Mouse (Mus musculus): ENCODE data around the gene Nfix.

The Nfix gene

GRCm38 (mm10) chr8:84712759-84713120 lies 87.4 kb downstream of the Nfix start:
- TF ChIP-seq POU5F1 (IDR thresholded peaks at IDR 0.05; ENCODE audit: borderline replicate concordance, low read length) (no peak), CTCF (conservative IDR thresholded peaks at IDR 0.05; ENCODE audit: low read length) (no peak), NANOG (IDR thresholded peaks at IDR 0.05; ENCODE audit: borderline replicate concordance, low read length) (no peak)
- Histone ChIP-seq H3K27me3 (ENCODE audit: insufficient read depth, low read length) (peaks cover 73% of the 10 kb centered on the region), H3K4me3 (replicated peaks; ENCODE audit: low read length) (no peak overlapping the region), H3K4me1 (replicated peaks; ENCODE audit: low read depth, low read length) (peaks cover 59% of the 10 kb centered on the region), H3K9me3 (ENCODE audit: low read length) (no peaks in the 10 kb centered on the region), H3K36me3 (ENCODE audit: insufficient read depth, low read length) (no peaks in the 10 kb centered on the region)

- Histone ChIP-seq H3K9me3 (ENCODE audit: low read length) (no peaks in the 10 kb centered on the region), H3K27me3 (ENCODE audit: insufficient read depth, low read length) (peaks cover 73% of the 10 kb centered on the region), H3K36me3 (ENCODE audit: insufficient read depth, low read length) (no peaks in the 10 kb centered on the region), H3K4me1 (replicated peaks; ENCODE audit: low read depth, low read length) (peaks cover 65% of the 10 kb centered on the region), H3K4me3 (replicated peaks; ENCODE audit: low read length) (no peak overlapping the region)
- no peak for TF ChIP-seq CTCF (conservative IDR thresholded peaks at IDR 0.05; ENCODE audit: low read length)
Measured at GRCm38 (mm10) chr8:84711933-84712758, 88.0 kb downstream of the Nfix start.

GRCm38 (mm10) chr8:84711312-84711711 lies 88.8 kb downstream of the Nfix start:
- no peak for TF ChIP-seq POU5F1 (IDR thresholded peaks at IDR 0.05; ENCODE audit: borderline replicate concordance, low read length)
- no peak for TF ChIP-seq NANOG (IDR thresholded peaks at IDR 0.05; ENCODE audit: borderline replicate concordance, low read length)
- no peak for TF ChIP-seq CTCF (conservative IDR thresholded peaks at IDR 0.05; ENCODE audit: low read length)
- no peak overlapping the region for H3K4me3 ChIP-seq (replicated peaks; ENCODE audit: low read length)
- H3K4me1 ChIP-seq (replicated peaks; ENCODE audit: low read depth, low read length): peaks cover 72% of the 10 kb centered on the region
- H3K9me3 ChIP-seq (ENCODE audit: low read length): no peaks in the 10 kb centered on the region
- peaks cover 74% of the 10 kb centered on the region for H3K27me3 ChIP-seq (ENCODE audit: insufficient read depth, low read length)
- H3K36me3 ChIP-seq (ENCODE audit: insufficient read depth, low read length): no peaks in the 10 kb centered on the region

DNA sequence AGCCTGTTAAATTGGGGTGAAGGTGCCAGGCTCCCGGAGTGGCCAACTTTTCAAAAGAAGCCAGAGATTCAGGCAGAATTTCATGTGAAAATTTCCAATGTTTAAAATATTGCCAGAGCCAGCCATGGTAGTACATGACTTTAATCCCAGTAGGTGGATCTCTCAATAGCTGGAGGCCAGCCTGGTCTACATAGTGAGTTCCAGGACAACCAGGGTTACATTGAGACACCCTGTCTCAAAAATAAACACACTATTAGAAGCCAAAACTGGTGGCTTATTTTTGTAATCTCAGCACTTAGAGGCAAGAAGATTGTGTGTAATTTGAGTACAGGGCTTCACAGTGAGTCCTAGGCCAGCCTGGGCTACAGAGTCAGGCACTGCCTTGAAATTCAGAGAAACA lies 90.2 kb downstream of the Nfix start:
- Histone ChIP-seq H3K9me3 (ENCODE audit: low read length) (no peaks in the 10 kb centered on the region), H3K4me3 (replicated peaks; ENCODE audit: low read length) (no peak overlapping the region), H3K4me1 (replicated peaks; ENCODE audit: low read depth, low read length) (peaks cover 72% of the 10 kb centered on the region), H3K27me3 (ENCODE audit: insufficient read depth, low read length) (peaks cover 76% of the 10 kb centered on the region), H3K36me3 (ENCODE audit: insufficient read depth, low read length) (no peaks in the 10 kb centered on the region)
- TF ChIP-seq CTCF (conservative IDR thresholded peaks at IDR 0.05; ENCODE audit: low read length): no peak
- no peak for TF ChIP-seq POU5F1 (IDR thresholded peaks at IDR 0.05; ENCODE audit: borderline replicate concordance, low read length)
- no peak for TF ChIP-seq NANOG (IDR thresholded peaks at IDR 0.05; ENCODE audit: borderline replicate concordance, low read length)

GRCm38 (mm10) chr8:84708774-84709475 lies 91.2 kb downstream of the Nfix start:
- Histone ChIP-seq H3K27me3 (ENCODE audit: insufficient read depth, low read length) (peaks cover 76% of the 10 kb centered on the region), H3K36me3 (ENCODE audit: insufficient read depth, low read length) (no peaks in the 10 kb centered on the region), H3K9me3 (ENCODE audit: low read length) (no peaks in the 10 kb centered on the region), H3K4me3 (replicated peaks; ENCODE audit: low read length) (no peak overlapping the region), H3K4me1 (replicated peaks; ENCODE audit: low read depth, low read length) (peaks cover 68% of the 10 kb centered on the region)
- TF ChIP-seq NANOG (IDR thresholded peaks at IDR 0.05; ENCODE audit: borderline replicate concordance, low read length) (no peak), CTCF (conservative IDR thresholded peaks at IDR 0.05; ENCODE audit: low read length) (peak; percentile 85), POU5F1 (IDR thresholded peaks at IDR 0.05; ENCODE audit: borderline replicate concordance, low read length) (no peak)

- no peaks in the 10 kb centered on the region for H3K36me3 ChIP-seq (ENCODE audit: insufficient read depth, low read length)
- TF ChIP-seq CTCF (conservative IDR thresholded peaks at IDR 0.05; ENCODE audit: low read length): no peak
- no peak for TF ChIP-seq POU5F1 (IDR thresholded peaks at IDR 0.05; ENCODE audit: borderline replicate concordance, low read length)
- no peak for TF ChIP-seq NANOG (IDR thresholded peaks at IDR 0.05; ENCODE audit: borderline replicate concordance, low read length)
- H3K4me3 ChIP-seq (replicated peaks; ENCODE audit: low read length): peak overlapping the region; percentile 66
- H3K9me3 ChIP-seq (ENCODE audit: low read length): no peaks in the 10 kb centered on the region
- H3K4me1 ChIP-seq (replicated peaks; ENCODE audit: low read depth, low read length): peaks cover 65% of the 10 kb centered on the region
- H3K27me3 ChIP-seq (ENCODE audit: insufficient read depth, low read length): peaks cover 75% of the 10 kb centered on the region
Measured at GRCm38 (mm10) chr8:84708071-84708541, 92.0 kb downstream of the Nfix start.

DNA sequence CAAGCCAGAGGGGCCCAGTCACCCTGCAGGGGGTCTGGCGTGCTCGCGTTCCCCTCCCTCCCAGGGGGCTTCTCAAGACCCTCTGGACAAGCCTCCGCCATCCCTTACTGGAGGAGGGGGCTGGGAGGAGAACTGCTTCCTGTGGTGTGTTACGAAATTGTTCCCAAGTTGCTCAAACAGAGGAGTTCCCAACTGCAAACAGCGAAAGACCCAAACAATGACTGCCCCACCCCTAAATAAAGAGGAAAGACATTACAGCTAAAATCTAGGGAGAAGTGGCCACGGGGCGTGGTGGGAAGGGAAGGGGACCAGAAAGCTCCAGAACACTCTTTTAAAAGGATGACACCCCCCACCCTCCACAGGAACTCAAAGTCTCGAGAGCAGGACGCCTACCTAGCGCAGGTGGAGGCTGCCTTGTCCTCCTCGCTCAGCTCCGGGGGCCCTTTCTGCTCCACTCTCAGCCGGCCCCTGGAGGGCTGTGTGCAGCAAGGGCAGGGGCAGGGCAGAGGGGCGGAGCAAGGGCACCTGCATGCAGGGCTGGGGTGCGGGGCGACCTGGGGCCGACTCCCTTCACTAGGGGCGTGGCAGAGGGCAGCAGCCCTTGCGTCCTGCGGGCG lies 92.8 kb downstream of the Nfix start:
- no peaks in the 10 kb centered on the region for H3K9me3 ChIP-seq (ENCODE audit: low read length)
- peak overlapping the region; percentile 66 for H3K4me3 ChIP-seq (replicated peaks; ENCODE audit: low read length)
- TF ChIP-seq POU5F1 (IDR thresholded peaks at IDR 0.05; ENCODE audit: borderline replicate concordance, low read length) (no peak), CTCF (conservative IDR thresholded peaks at IDR 0.05; ENCODE audit: low read length) (no peak), NANOG (IDR thresholded peaks at IDR 0.05; ENCODE audit: borderline replicate concordance, low read length) (no peak)
- H3K36me3 ChIP-seq (ENCODE audit: insufficient read depth, low read length): no peaks in the 10 kb centered on the region
- peaks cover 77% of the 10 kb centered on the region for H3K27me3 ChIP-seq (ENCODE audit: insufficient read depth, low read length)
- H3K4me1 ChIP-seq (replicated peaks; ENCODE audit: low read depth, low read length): peaks cover 59% of the 10 kb centered on the region

DNA sequence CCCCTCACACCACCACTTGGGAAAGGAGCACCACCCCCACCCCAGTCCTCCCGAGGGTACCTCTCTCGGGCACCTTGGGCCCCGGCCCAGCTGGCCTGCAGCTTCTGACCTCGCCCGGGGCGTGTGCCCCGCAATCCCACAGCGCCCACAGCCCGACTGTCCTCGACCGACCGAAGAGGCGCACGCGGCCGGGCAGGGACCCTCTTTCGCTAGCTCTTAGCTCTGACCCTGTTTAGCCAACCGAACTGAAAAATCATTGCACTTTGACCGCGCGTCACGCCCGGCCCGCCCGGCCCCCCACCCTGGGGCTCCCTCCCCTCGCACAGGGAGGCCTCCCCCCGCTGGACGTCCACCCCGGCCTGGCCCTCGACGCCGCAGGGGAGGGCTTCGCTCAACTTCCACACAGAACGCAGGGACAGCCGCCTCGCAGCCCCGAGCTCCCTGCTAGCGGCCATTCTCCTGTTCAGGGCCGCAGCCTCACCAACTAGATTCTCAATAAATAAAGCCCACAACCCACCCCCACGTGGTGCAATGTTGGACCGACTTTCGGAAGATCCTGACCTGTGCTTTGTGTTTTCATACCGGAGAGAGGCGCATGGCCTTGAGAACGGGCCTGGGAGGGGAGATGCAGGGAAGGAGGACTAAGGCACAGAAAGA lies 93.4 kb downstream of the Nfix start:
- peaks cover 80% of the 10 kb centered on the region for H3K27me3 ChIP-seq (ENCODE audit: insufficient read depth, low read length)
- no peaks in the 10 kb centered on the region for H3K9me3 ChIP-seq (ENCODE audit: low read length)
- H3K4me3 ChIP-seq (replicated peaks; ENCODE audit: low read length): peak overlapping the region; percentile 66
- peaks cover 56% of the 10 kb centered on the region for H3K4me1 ChIP-seq (replicated peaks; ENCODE audit: low read depth, low read length)
- no peaks in the 10 kb centered on the region for H3K36me3 ChIP-seq (ENCODE audit: insufficient read depth, low read length)
- TF ChIP-seq CTCF (conservative IDR thresholded peaks at IDR 0.05; ENCODE audit: low read length) (no peak), POU5F1 (IDR thresholded peaks at IDR 0.05; ENCODE audit: borderline replicate concordance, low read length) (no peak), NANOG (IDR thresholded peaks at IDR 0.05; ENCODE audit: borderline replicate concordance, low read length) (no peak)
